Comparison of ENCODE assay signal across 14 mouse cellular contexts in the genomic region with DNA sequence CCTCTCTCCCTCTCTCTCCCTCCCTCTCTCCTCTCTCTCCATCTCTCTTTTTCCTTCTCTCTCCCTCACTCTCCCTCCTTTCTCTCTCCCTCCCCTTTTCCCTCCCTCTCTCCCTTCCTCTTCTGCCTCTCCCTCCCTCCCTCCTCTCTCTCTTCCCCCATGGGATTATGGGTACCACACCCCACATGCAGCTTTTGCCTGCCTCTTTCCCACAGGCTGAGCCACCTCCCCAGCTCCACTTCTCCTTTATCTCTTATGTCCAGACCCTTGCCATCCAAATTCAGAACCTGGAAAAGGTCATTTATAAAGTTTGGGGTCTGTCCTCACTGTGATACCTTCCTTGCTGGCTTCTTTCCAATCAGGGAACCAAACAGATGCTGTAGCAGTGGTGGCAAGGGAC.
DNase-seq lines count a peak whose midpoint lies in the region; ATAC-seq lines count a peak whose summit lies in the region.
"Had no signal": no experiment of that assay in that cellular context is flagged by ENCODE, and none has a peak within 500 bp of the region (broad histone marks: within the 10 kb centered on the region; RNA-seq: fewer than 3 reads in every experiment).

No protein-coding gene starts in this region.

- DNase-seq in spleen, postnatal 10 days (ENCODE audit: low spot score in 2 of 2): peak; percentile 39 to 48
- DNase-seq in spleen, adult 18-20 months: no peak
- peak; percentile 68 for DNase-seq in liver, embryonic 13.5 days
- DNase-seq in layer of hippocampus, postnatal 10 days (ENCODE audit: low spot score in 2 of 2): no peak
- no peak for DNase-seq in left cerebral cortex, adult 9 months (ENCODE audit: low spot score in 2 of 2)
- DNase-seq in thymus, adult 18-20 months: no peak
- DNase-seq: cerebellum, adult 11-12 months; gastrocnemius, postnatal 10 days; heart, postnatal 10 days; left cerebral cortex, postnatal 4 days; lung, embryonic 14.5 days had no signal

- H3K27me3 ChIP-seq in liver, embryonic 13.5 days: no peaks in the 10 kb centered on the region
- H3K27me3 ChIP-seq: hindbrain, embryonic 15.5 days had no signal

- H3K4me1 ChIP-seq in liver, embryonic 13.5 days (replicated peaks): peaks cover 65% of the 10 kb centered on the region

- peak overlapping the region; percentile 97 for H3K27ac ChIP-seq in liver, embryonic 13.5 days
- H3K27ac ChIP-seq: hindbrain, embryonic 15.5 days; kidney, embryonic 15.5 days had no signal

- no peak overlapping the region for H3K4me3 ChIP-seq in liver, embryonic 13.5 days (replicated peaks)
- H3K4me3 ChIP-seq: hindbrain, embryonic 15.5 days; kidney, embryonic 15.5 days had no signal

- ATAC-seq in erythroblast, adult 5-6 weeks (replicated peaks; ENCODE audit: low FRiP score, poor library complexity, severe bottlenecking): peak; percentile 81
- ATAC-seq in liver, embryonic 13.5 days (ENCODE audit: low read depth): peak; percentile 76

- peak overlapping the region; percentile 68 for H3K9ac ChIP-seq in liver, embryonic 13.5 days
- H3K9ac ChIP-seq: hindbrain, embryonic 15.5 days; kidney, embryonic 15.5 days; lung, embryonic 14.5 days had no signal

- H3K9me3 ChIP-seq in liver, embryonic 13.5 days (replicated peaks): no peaks in the 10 kb centered on the region
- H3K9me3 ChIP-seq: hindbrain, embryonic 15.5 days; kidney, embryonic 15.5 days had no signal

- H3K4me2 ChIP-seq in liver, embryonic 13.5 days: peak overlapping the region; percentile 55
- H3K4me2 ChIP-seq: hindbrain, embryonic 15.5 days; kidney, embryonic 15.5 days; lung, embryonic 14.5 days had no signal

- no peaks in the 10 kb centered on the region for H3K36me3 ChIP-seq in liver, embryonic 13.5 days
- H3K36me3 ChIP-seq: hindbrain, embryonic 15.5 days; kidney, embryonic 15.5 days had no signal

Comparison
In these comparisons a context has a peak if more than half of its experiments do, and no peak if none do; other contexts are left out.
1. DNase-seq: peak in spleen, postnatal 10 days (2 of 2) and liver, embryonic 13.5 days (single experiment); none in spleen, adult 18-20 months (0 of 2), layer of hippocampus, postnatal 10 days (0 of 2), left cerebral cortex, adult 9 months (0 of 2) and thymus, adult 18-20 months (0 of 2).